Mouse (Mus musculus) stomach, postnatal 0 days (tissue): ENCODE results near the gene Myadm.

Experiments
- CTCF ChIP-seq: IDR thresholded peaks from 2 replicates; pipeline ENCODE4 v1.5.1; 2016; ENCODE audit warnings: antibody characterized with exemption, low read depth, mild to moderate bottlenecking, moderate library complexity
- EP300 ChIP-seq: optimal IDR thresholded peaks from 2 replicates; pipeline ENCODE3; 2016; ENCODE audit warnings: antibody characterized with exemption

- TF ChIP-seq CTCF (0 out of 2 replicates have a peak, but pooled peaks have one; percentile 7), EP300 (no peak)
These were observed 1.6 kb downstream of the Myadm start for GRCm38 (mm10) chr7:3290257-3291033.
